Mouse (Mus musculus) frontal cortex, postnatal 10 days (tissue): ENCODE results near the gene Slc29a3.
"Not testable (repeated sequence)": the region's sequence is repeated elsewhere in the genome, so short reads cannot be mapped to it uniquely, and the experiment has no call there.

Source experiments
- DNase-seq, 2 experiments: peaks; one replicate each; pipeline ENCODE4 v3.0.0; 2022; ENCODE audit warnings: low spot score in 2 of 2, mixed read lengths in 1 of 2

Slc29a3 gene

DNA sequence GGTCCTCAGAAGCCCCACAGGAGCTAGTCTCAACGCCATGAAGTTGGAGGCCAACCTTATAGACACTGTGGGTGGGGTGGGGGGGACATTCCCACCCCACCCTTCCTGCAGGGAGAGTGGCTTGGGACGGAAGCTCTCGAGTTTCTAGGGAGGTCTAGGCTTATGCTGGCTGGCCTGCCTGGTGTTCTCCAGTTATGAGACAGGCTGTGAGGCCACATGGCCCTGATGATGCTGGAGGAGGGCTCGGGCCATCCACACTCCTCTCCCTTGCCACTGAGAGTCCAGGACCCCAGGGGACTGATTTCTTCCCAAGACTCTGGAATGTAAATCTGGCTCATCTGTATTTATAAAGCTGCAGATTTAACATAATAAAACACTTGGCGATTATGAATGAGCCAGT lies 25.3 kb downstream of the Slc29a3 start:
- no peak for DNase-seq

DNA sequence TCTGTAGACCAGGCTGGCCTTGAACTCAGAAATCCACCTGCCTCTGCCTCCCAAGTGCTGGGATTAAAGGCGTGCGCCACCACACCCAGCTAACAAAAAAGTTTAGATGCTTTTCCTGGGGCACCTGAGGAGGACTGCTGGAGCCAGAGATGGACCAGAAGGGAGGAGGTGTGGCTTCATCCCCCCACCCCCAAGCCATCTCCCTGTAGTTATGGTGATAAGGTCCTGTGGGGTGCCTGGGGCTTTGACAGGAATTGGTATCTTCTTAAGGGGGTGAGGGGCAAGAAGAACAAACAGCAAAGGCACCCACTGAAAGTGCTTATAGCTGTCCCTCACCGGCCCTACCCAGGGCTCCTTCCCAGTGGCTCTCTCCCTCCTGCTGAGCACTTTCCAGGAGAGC lies 25.7 kb downstream of the Slc29a3 start:
- DNase-seq: no peak

DNA sequence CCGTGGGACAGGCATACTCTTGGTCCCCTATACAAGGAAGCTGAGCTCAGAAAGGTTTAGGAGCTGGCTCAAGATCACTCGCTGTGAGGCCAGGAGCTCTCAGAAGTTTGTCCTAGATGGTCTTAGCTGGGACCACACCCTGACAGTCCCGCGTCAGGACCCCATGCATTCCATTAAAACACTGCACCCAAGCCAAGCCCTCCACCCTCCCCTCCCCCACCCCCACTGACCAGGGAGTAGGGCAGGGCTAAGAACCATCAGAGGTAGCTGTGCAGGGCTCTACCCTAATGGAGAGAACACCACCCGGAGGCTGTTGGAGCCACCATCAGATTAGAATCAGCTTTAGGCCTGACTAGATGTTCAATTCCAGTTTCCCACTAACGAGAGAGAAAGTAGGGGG lies 28.1 kb downstream of the Slc29a3 start:
- no peak for DNase-seq

DNA sequence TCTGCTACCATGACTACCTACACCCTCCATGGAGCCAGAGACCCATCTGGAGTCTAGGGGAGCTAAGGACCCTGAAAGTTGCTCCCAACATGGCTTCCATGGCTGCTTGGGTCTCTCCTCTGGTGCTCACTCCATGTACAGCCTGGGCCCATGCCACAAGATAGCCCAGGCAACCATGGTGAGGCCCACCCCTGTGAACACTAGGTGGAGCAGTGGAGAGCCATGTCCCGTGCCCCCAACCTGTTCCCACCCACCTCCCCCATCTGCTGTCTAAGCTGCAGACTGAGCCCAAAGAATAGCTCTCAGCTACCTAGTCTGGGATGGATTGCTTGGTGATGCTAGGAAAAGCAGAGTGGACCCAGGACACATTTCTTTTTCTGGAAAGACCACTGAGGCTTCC lies 29.2 kb downstream of the Slc29a3 start:
- DNase-seq: no peak

DNA sequence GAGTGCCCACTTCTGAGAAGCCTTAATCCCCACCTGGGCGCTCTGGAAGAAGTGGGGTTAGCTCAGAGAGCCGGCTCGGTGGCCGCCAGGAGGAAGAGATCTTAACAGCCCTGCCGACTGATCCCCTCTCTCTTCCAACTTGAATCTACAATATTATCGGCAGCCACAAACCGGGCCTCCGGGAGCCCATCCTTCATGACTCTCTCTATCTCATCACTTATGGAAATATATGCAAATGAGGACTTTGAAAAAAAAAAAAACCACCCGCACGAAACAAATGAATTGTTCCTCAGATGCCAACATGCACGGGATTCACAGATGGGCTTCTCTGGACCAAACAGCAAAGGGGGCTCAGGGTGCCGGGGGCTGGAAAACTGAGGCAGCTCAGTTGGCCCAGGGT lies 31.0 kb downstream of the Slc29a3 start:
- no peak for DNase-seq

DNA sequence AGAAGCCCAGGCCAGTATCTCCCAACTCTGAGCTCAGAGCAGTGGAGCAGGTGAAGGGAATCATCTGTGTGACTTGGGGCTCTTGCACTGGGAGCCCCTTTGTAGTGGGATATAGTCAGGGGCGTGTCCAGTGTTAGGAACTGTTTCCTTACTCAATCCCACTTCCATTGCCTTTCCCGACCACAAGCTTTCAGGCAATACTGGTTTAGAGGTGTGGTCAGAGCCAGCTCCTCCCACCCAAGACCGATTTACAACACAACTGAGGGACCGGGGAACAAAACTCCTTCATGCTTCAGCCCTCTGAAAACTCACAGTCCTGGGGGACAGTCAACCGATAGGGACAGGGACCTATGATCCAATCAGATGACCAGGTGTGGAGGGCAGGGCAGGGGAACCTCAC lies 32.1 kb downstream of the Slc29a3 start:
- no peak for DNase-seq

DNA sequence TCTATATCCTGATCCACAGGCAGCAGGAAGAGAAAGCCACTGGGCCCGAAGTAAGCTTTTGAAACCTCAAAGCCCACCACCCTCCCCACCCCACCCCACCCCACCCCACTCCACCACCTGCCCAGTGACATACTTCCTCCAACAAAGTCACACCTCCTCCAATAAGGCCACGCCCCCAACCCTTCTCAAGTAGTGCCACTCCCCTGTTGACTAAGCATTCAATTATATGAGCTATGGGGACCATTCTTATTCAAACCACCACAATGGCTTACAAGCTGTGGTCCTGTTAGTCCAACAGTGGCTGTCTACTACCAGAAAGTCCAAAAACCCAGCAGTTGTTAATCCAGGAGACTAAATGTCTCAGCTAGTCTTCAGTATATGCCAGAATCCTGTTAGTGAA lies 34.1 kb downstream of the Slc29a3 start:
- no peak for DNase-seq

DNA sequence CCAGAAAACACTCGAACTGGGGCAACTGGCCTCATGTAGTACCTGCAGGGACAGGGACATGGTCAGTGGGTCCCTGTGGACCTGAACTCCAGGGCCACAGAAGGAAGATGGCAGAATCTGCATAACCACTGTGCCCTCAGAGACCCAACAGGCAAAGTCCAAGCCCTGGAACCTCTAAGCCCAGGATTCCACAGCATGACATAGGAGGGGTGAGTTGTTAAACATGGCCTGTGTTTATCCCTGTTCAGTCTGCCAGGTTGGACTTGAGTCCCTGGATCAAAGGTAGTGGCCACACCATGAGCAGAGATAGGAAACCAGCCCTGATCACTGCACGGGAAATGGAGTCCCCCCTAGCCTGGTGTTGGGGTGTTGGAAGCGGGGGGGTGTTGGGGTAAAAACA lies 36.1 kb downstream of the Slc29a3 start:
- no peak for DNase-seq

DNA sequence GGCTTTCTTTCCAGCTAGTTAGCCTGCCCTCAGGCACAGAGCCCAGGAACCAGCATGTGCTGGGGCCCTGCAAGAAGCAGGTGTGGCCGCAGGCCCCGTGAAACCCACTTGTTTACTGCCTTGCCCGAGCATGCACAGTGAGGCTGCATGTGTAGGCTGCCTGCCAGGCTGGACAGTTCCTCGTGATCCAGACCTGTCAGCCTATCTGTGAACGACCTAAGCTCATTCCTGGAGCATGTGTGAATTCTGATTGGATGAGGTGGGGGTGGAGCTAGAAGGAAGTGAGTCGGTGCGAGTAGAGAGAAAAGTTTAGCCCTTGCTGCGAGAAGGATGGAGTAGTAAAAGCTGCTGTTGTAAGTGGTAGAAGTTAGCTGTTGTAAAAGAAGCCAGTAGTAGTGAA lies 40.3 kb downstream of the Slc29a3 start:
- not testable (repeated sequence) for DNase-seq

DNA sequence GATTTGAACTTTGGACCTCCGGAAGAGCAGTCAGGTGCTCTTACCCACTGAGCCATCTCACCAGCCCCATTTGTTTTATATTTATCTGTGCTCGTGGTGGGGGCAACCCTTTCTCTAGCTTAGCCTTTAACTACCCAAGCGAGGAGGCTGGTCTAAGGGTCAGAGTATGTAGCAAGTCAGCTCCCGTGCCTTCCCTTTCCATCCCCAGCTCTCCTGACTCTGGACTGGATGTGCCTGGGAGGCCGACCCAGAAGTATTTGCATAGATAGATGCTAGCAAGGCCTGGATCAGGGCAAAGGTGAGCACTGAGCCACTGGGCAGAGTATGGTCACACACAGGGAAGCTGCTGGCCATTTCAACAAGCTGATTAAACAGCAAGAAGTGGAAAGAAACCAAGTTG lies 43.8 kb downstream of the Slc29a3 start:
- no peak for DNase-seq

DNA sequence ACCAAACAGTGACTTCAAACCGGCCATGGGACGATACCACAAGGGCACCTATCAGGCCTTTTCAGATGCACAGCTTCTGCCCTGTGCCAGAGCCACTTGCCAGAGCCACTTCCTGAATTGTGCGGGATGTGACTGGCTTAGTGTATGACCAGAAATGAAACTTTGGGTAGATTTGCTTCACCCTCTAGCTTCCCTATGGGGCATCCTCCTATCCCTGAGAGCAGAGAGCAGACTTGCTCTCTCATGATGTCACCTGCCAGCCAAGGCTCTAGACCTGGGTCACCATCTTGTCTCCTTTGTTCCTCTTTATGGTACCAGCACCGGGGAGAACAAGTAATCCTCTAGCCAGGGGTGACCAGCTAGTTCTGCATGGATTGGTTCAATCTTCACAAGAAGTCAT lies 46.3 kb downstream of the Slc29a3 start:
- no peak for DNase-seq

DNA sequence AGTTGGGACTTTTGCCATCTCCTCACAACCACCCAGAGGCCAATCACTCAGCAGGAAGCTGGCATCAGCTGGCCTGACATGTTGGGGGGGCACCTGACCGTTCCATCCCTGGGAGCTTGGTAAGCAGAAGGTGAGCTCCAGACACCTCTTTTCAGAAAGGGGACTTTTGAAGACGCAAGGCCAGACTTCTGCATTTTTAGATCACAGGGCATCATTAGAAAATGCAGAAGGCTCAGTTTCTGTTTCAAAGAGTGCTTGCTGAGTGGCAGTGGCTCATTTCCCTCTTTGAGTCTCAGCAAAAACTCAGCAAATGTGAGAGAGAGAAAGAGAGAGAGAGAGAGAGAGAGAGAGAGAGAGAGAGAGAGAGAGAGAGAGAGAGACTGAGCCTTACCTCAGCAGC lies 47.5 kb downstream of the Slc29a3 start:
- no peak for DNase-seq

DNA sequence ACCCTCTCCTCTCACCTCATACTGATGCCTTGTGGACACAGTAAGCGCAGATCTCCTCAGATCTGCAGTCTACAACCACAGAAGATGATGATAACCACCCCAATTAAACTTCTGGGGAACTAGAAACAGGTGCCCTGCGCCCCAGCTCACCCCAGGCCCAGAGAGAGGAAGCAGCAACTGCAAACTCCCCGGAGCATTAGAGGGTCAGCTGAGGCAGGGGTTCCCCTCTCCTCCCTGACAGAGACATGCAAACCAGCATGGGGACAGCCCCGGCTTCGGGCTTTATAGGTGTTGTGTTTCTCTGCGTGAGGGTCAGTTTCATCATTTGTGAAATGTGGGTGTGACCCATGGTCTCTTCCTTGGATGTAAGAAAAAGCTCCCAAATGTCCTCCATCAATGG lies 54.8 kb downstream of the Slc29a3 start:
- DNase-seq: no peak

DNA sequence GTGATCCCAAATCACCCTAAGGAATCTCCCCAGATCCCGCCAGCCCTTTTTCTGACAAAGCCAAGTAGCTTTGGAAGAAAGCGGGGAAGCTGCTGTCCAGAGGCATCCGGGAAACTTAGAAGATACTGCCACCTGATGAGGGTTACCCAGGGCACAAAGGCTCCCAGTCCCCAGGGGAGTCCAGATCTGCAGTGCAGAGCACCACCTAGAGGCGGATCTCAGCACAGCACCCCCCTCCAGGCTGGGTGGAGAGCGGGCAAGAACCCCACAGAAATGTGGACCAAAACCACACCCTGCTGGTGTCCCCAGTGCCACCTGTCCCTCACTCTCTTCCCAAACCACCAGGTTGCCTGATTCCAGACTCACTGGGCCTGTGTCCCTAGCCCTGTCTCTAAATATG lies 55.6 kb downstream of the Slc29a3 start:
- peak in 1 of 2 experiments; percentile 61 for DNase-seq

DNA sequence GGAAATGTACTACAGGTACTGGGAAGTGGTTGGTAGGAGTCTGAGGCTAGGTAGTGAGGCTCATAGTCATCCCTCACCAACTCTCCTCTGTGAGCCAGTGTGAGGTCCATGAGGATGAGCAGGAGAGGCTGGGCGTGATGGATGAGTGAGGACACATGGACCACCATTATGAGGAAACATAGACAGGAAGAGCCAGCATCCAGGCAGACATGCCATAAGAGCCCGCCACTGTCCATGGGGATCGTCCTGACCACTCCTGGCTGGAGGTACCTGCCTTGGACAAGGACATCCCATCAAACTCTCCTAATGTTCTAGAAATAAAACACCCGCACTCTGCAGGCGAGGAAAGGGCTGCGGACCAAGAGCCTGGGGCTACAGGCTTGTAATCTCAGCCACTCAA lies 56.2 kb downstream of the Slc29a3 start, which contains the start of gene Cdh23:
Gene Cdh23 (minus strand): TSS at position 101 of the 400 bp plus-strand sequence.
- no peak for DNase-seq

DNA sequence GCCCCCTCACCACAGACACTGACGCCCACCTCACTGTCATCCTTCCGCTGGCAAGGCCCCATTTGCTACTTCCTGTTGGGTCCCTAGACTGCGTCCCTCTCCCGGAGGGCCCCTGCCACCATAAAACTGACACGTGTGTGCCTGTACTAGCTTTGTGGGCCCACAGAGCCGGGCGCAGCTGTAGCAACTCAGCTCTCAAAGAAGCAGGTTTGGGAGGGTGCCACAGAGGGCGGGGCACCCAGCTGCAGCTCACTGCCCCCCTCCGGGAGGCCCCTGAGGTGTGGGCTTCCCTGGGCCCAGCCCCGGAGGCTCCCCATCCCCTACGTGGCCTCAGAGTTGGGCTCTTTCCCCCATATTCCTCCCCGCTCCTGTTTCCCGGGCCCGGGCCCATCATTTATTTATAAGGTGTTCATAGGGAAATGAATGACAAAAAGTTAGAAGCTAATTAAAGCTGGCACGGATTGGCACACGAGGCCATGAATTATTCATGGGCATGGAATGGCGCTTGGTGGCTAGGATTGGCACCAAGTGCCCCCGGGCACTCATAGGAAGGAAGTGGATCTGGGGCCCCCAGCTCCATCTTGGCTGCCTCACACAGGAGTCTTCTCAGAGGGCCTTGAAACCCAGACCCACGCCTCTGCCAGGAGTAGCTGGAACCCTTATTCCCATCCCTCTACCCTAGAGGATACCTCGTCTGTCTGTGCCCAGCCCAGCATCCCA lies 60.8 kb downstream of the Slc29a3 start:
- peak; percentile 21 to 32 for DNase-seq

DNA sequence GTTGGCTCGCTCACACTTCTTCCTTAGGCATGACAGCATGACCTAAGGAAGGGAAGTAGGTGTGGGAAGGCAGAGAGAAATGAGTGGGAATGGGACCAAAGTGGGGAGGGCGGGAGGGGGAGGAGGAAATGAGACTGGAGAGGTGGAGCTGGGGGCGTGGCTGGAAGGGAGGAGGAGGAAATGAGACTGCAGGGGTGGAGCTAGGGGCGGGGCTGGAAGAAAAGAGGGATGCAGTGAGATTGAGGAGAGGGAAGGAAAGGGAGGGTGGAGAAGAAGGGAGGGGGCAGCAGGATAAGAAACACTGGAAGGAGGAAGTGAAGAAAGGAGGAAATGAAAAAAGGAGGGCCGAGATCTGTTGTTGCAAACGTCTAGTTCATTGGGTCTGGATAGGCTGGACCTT lies 61.6 kb downstream of the Slc29a3 start:
- no peak for DNase-seq

DNA sequence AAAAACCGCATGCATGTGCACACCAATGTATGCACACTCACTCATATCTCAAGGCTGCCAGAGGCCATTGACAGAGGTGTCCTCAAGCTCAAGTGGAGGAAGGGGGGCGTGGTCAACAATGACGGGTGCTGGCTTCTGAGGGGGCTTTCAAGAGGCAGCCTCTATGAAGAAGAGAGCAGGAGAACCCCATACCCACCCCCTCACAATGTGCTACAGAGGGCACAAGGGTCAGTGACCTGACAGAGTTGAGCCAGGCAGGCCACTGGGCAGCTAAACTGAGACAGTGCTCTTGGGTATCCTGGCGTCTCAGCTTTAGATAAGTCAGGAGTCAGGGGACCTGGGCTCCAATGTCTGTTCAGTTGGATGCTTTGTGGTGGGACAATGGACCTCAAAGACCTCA lies 63.2 kb downstream of the Slc29a3 start:
- DNase-seq: no peak

DNA sequence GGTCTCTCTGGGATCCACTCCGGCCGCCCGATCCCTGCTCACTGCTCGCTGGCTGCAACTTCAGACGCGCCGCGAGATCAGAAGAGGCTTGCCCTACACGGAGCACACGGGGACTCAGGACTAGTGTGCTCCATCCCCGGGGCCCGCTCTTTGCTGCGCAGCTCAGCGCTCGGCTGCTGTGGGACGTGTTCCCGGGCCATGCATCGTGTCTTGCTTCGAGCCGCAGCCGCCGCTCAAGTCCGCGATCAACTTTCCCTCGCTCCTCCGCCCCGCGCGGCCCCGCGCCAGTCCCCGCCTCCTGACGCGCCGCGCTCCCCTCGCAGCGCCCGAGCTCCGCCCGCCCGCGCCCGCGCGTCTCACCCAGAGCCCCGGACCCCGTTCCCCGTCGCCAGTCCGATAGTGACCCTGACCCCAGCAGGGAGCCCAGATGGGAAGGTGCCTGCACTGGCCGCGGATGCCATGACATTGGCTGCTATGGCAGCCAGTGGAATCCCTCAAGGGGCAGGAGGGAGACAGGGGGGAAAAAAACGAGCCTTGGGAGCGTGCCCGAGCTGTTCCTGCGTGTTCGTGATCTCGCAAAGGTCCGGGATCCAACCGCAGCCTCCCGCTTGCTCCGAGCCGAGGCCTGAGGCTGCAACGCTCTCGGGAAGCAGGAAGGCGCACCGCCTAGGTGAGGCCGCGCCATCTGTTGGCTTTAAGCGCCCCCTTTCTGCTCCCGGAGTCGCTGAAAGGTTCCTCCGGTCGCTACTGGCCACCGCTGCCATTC lies 65.4 kb downstream of the Slc29a3 start:
- peak in 1 of 2 experiments; percentile 46 for DNase-seq

DNA sequence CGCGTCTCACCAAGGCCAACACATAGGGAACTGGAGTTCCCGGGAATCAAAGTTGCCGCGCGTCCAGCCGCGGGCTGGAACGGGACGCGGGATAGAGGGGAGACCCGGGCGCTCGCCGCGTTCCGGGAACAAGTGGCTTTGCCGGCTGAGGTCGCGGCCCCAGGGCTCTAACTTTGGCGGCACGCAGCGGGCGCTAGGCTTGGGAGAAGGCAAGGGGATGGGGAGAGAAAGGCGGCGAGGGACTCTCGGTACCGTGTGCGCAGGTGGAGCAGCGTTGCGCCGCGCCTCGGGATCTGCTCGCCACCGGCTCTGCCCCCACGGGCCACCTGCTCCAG lies 66.0 kb downstream of the Slc29a3 start:
- no peak for DNase-seq

DNA sequence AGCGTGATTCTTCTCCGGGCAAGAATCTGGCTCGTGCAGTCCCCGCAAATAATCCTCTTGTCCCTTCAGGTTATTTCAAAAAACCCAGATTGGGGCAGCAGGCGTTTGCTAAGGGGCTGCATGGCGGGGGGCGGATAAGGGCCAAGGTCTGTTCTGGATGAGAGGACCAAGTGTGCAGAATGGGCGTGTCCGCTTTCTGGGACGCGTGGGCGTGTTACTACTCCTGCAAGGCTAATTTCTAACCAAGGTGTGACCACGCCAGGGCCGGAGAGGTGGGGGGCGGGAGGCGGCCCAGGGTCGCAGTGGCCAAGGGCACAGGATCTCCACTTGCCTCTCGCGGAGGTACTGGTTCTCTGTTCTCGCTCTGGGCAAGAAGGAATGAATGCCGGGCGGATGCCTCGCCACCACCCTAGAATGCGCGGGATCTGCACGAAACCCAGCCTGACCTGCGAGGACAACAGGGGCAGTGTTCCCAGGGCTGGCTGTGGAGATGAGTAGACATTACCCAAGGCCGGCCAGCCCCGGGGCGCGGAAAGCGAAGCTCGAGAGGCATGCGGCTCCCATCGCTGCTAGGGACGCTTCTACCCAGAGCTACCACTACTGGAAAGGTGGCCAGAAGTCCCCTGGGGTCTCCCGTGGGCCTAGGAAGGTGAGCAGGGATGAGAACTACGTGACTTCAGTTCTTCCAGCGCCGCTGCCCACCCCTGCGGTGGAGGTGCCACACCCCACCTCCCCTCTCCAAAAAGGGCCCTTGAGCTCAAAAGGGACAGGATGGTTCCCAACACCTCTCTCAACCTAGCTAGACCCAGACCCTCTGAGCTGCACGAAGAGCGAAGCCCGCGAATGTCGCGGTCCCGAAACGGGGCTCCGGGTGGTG lies 66.6 kb downstream of the Slc29a3 start:
- DNase-seq: no peak

DNA sequence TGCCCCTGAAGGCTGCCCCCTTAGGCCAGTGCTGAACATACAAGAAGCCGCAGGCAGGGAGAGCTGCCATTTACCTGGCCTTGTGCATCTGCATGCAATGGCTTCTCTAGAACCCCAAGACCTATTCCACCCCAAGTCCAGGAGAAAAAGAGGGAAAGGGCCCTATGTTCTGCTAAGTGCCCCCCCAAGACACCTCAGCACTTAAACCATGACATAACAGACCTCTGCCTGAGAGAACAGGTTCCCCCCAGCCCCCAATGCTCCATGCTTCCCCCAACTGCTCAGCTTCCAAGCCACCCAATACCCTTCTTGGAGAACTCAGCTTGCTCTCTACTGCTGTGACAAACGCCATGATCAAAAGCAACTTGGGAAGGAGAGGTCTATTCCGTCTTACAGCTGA lies 73.7 kb downstream of the Slc29a3 start:
- DNase-seq: no peak

DNA sequence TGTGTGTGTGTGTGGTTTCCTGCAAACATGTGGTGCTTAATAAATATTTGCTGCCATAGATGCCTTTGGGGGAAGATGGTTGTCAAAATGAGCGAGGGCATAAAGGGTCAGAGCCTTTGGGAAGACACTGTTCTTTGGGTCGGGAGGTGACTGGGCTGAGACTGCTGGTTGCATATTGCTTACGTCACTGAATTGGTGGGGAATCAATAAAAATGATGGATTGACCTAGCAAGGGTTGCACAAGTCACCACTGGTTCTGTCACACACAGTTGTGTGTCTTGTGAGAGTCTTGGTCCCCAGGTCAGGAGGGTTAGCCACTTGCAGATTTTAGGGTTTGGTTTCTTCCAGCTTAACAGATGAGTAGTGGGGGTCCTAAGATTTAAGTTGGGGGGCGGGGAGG lies 75.3 kb downstream of the Slc29a3 start:
- no peak for DNase-seq
